Comparison of ENCODE assay signal across 25 mouse cellular contexts in genomic region chr14:101668626-101669025, GRCm38 (mm10). TPM values are rescaled to one million over a fixed set of nuclear protein-coding genes. Genes with fewer than 3 reads are reported as not detected.
DNase-seq lines count a peak whose midpoint lies in the region; ATAC-seq lines count a peak whose summit lies in the region.
"Had no signal": no experiment of that assay in that cellular context is flagged by ENCODE, and none has a peak within 500 bp of the region (broad histone marks: within the 10 kb centered on the region; RNA-seq: fewer than 3 reads in every experiment).

No protein-coding gene starts in this region.

- peaks cover 10% of the 10 kb centered on the region for H3K36me3 ChIP-seq in midbrain, embryonic 16.5 days (ENCODE audit: control insufficient read depth, insufficient read depth, low read length)
- peaks cover 24% of the 10 kb centered on the region for H3K36me3 ChIP-seq in heart, embryonic 10.5 days

- no peaks in the 10 kb centered on the region for H3K27me3 ChIP-seq in midbrain, embryonic 16.5 days (ENCODE audit: control insufficient read depth, insufficient read depth, low read depth, low read length)
- H3K27me3 ChIP-seq in heart, embryonic 10.5 days (ENCODE audit: insufficient read depth, poor library complexity, severe bottlenecking), result no peaks in the 10 kb centered on the region
- H3K27me3 ChIP-seq: embryonic facial prominence, embryonic 15.5 days; hindbrain, embryonic 13.5 days; Patski had no signal

- no peak overlapping the region for H3K4me3 ChIP-seq in midbrain, embryonic 16.5 days (ENCODE audit: low read depth, low read length)
- H3K4me3 ChIP-seq in heart, embryonic 10.5 days, result no peak overlapping the region
- H3K4me3 ChIP-seq: embryonic facial prominence, embryonic 15.5 days; erythroblast, embryonic 14.5 days; forebrain, embryonic 10.5 days; gastrocnemius, adult 2 months; hindbrain, embryonic 13.5 days had no signal

- ATAC-seq in midbrain, embryonic 16.5 days, result no peak
- ATAC-seq: activated CD4-positive, CD25-positive, alpha-beta regulatory T cell, adult 4 months; CD4-positive, CD25-positive, alpha-beta regulatory T cell, adult 4 months; forebrain, embryonic 14.5 days; hindbrain, postnatal 0 days; Patski had no signal

- 94% methylated on average over 7 of the region's 7 CpGs for WGBS in midbrain, embryonic 16.5 days
- 95% methylated on average over 7 of the region's 7 CpGs for WGBS in heart, embryonic 10.5 days

- no peak overlapping the region for H3K27ac ChIP-seq in midbrain, embryonic 16.5 days (ENCODE audit: low read length)
- no peak overlapping the region for H3K27ac ChIP-seq in heart, embryonic 10.5 days
- H3K27ac ChIP-seq: embryonic facial prominence, embryonic 15.5 days; forebrain, embryonic 10.5 days; gastrocnemius, adult 2 months; hindbrain, embryonic 13.5 days; hindbrain, postnatal 0 days had no signal

- H3K4me1 ChIP-seq in midbrain, embryonic 16.5 days (ENCODE audit: control insufficient read depth, insufficient read depth, low read length), result no peaks in the 10 kb centered on the region; the same call in 1 of the 2 replicates
- no peaks in the 10 kb centered on the region for H3K4me1 ChIP-seq in heart, embryonic 10.5 days
- H3K4me1 ChIP-seq: embryonic facial prominence, embryonic 15.5 days; forebrain, embryonic 10.5 days; hindbrain, embryonic 13.5 days had no signal

- peak; percentile 81 for DNase-seq in brain, adult 2 months (ENCODE audit: low read depth, low spot score)
- DNase-seq in cerebellum, adult 11-12 months, result peak; percentile 73
- peak; percentile 78 for DNase-seq in cerebellum, adult 9-10 months
- peak; percentile 67 to 81 for DNase-seq in cerebellum, postnatal 25 days
- DNase-seq in spleen, postnatal 4 days (ENCODE audit: low spot score in 2 of 2), result no peak
- DNase-seq in heart, embryonic 10.5 days (ENCODE audit: low spot score), result no peak
- DNase-seq: adrenal gland, adult 2 months; adrenal gland, postnatal 25 days; embryo, embryonic 11 days; gastrocnemius, adult 2 months; gastrocnemius, postnatal 36 days; heart, adult 11 months; heart, postnatal 10 days; kidney, adult 11 months; kidney, adult 9 months had no signal

- H3K9ac ChIP-seq in midbrain, embryonic 16.5 days (ENCODE audit: low read depth, low read length), result no peak overlapping the region
- H3K9ac ChIP-seq: embryonic facial prominence, embryonic 15.5 days; hindbrain, embryonic 13.5 days had no signal

- H3K9me3 ChIP-seq in midbrain, embryonic 16.5 days (replicated peaks; ENCODE audit: control insufficient read depth, low read length, poor library complexity, severe bottlenecking), result no peaks in the 10 kb centered on the region
- no peaks in the 10 kb centered on the region for H3K9me3 ChIP-seq in heart, embryonic 10.5 days
- H3K9me3 ChIP-seq: embryonic facial prominence, embryonic 15.5 days; forebrain, embryonic 10.5 days; hindbrain, embryonic 13.5 days had no signal

- no peak overlapping the region for H3K4me2 ChIP-seq in midbrain, embryonic 16.5 days (ENCODE audit: low read length)
- H3K4me2 ChIP-seq: embryonic facial prominence, embryonic 15.5 days; hindbrain, embryonic 13.5 days had no signal

RNA-seq across cellular contexts. Expression of gene Uchl3, which starts 14.9 kb away (rescaled TPM):
- polyA plus RNA-seq in midbrain, embryonic 16.5 days (2015; fragmentation: Nextera tagmentation; extraction: Ambion mirVana), result 280 and 301 TPM in 2 replicates
- 128 and 157 TPM in 2 replicates for polyA plus RNA-seq in heart, embryonic 10.5 days (2016; fragmentation: Nextera tagmentation; extraction: Ambion mirVana)

RNA-seq across cellular contexts. Expression of gene Commd6, which starts 28.1 kb away (rescaled TPM):
- polyA plus RNA-seq in midbrain, embryonic 16.5 days (2015; fragmentation: Nextera tagmentation; extraction: Ambion mirVana), result 84.8 and 92.2 TPM in 2 replicates
- polyA plus RNA-seq in heart, embryonic 10.5 days (2016; fragmentation: Nextera tagmentation; extraction: Ambion mirVana), result 83.6 and 84.6 TPM in 2 replicates

RNA-seq across cellular contexts. Expression of gene Tbc1d4, which starts 59.6 kb away (rescaled TPM):
- polyA plus RNA-seq in midbrain, embryonic 16.5 days (2015; fragmentation: Nextera tagmentation; extraction: Ambion mirVana), result 8.1 and 9.4 TPM in 2 replicates
- 13.7 and 20.4 TPM in 2 replicates for polyA plus RNA-seq in heart, embryonic 10.5 days (2016; fragmentation: Nextera tagmentation; extraction: Ambion mirVana)

Comparison
In these comparisons a context has a peak if more than half of its experiments do, and no peak if none do; other contexts are left out.
1. DNase-seq: peak in brain, adult 2 months (single experiment), cerebellum, adult 11-12 months (single experiment), cerebellum, adult 9-10 months (single experiment) and cerebellum, postnatal 25 days (2 of 2); none in spleen, postnatal 4 days (0 of 2) and heart, embryonic 10.5 days (single experiment).